Comparison of ENCODE assay signal across 23 mouse cellular contexts in the genomic region with DNA sequence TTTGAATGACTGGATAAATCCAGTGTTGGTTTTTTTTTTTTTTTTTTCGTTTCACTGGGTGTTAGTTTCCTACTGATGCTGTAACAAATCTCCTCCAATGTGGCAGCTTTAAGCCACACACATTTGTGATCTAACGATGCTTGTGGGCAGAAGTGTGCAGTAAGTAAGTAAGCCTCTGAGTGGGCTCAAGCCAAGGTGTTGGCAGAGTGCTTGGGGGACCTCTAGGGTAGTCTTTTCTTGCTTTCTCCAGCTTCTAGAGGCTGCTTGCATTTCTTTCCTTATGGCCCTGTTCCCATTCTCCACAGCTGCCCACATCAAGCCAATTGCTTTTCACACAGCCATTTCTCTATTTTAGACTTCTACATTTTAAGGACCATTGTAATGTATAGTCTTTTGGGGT.
"Had no signal": no experiment of that assay in that cellular context is flagged by ENCODE, and none has a peak within 500 bp of the region (broad histone marks: within the 10 kb centered on the region; RNA-seq: fewer than 3 reads in every experiment).

No protein-coding gene starts in this region.

- H3K27ac ChIP-seq: heart, embryonic 10.5 days; hindbrain, embryonic 14.5 days; intestine, embryonic 15.5 days; layer of hippocampus, adult 2 months; left cerebral cortex, adult 2 months; limb, embryonic 10.5 days; limb, embryonic 12.5 days; liver, embryonic 13.5 days had no signal

- H3K36me3 ChIP-seq: heart, embryonic 12.5 days; intestine, embryonic 15.5 days; limb, embryonic 10.5 days had no signal

- DNase-seq: forebrain, postnatal 0 days; gastrocnemius, postnatal 14 days; gastrocnemius, postnatal 36 days; heart, adult 18-20 months; heart, postnatal 10 days; heart, postnatal 36 days; kidney, adult 11 months; kidney, adult 8-10 months; kidney, postnatal 10 days; kidney, postnatal 25 days; kidney, postnatal 4 days; liver; liver, embryonic 13.5 days had no signal

- H3K4me3 ChIP-seq: heart, embryonic 10.5 days; heart, embryonic 12.5 days; intestine, embryonic 15.5 days; layer of hippocampus, adult 2 months; left cerebral cortex, adult 2 months; limb, embryonic 10.5 days; limb, embryonic 12.5 days; liver, embryonic 13.5 days had no signal

- H3K9ac ChIP-seq: forebrain, postnatal 0 days; heart, embryonic 12.5 days; hindbrain, embryonic 14.5 days; intestine, embryonic 15.5 days; limb, embryonic 12.5 days; liver, embryonic 13.5 days had no signal

- H3K27me3 ChIP-seq: heart, embryonic 12.5 days; intestine, embryonic 15.5 days; limb, embryonic 12.5 days; liver, embryonic 13.5 days had no signal

- H3K4me2 ChIP-seq: heart, embryonic 12.5 days; hindbrain, embryonic 14.5 days; intestine, embryonic 15.5 days; limb, embryonic 12.5 days; liver, embryonic 11.5 days; liver, embryonic 13.5 days had no signal

- ATAC-seq: forebrain, postnatal 0 days; hindbrain, embryonic 16.5 days; intestine, embryonic 15.5 days had no signal

- H3K9me3 ChIP-seq: heart, embryonic 10.5 days; limb, embryonic 10.5 days; limb, embryonic 12.5 days had no signal
